Mouse (Mus musculus): Measurements from ENCODE around the gene Naa38. TPM values are rescaled to one million over a fixed set of nuclear protein-coding genes. Genes with fewer than 3 reads are reported as not detected.

The Naa38 gene
- 100 to 1,000 TPM in 1 of 2 experiments, 10 to 100 TPM in 1; 99.3 to 111 TPM for total RNA-seq (2021)
- long read RNA-seq, experiment 1, transcript Naa38-202 (2 exons, 404 nt): major isoform, 9 of 13 reads
- long read RNA-seq, experiment 1, partial matches to known transcripts: 0 of 13 reads
- long read RNA-seq, experiment 1, other reads (novel, unspliced or antisense): 0 of 13 reads
- long read RNA-seq, experiment 2, transcript Naa38-204 (3 exons, 671 nt): major isoform, 48 of 93 reads
- long read RNA-seq, experiment 2, transcript Naa38-202 (2 exons, 404 nt): minor isoform, 42 of 93 reads
- long read RNA-seq, experiment 2, partial matches to known transcripts: 0 of 93 reads
- long read RNA-seq, experiment 2, other reads (novel, unspliced or antisense): 3 of 93 reads

- DNase-seq (ENCODE audit: low spot score in 2 of 2): peak; percentile 89 to 94
Measured at GRCm38 (mm10) chr11:69395235-69395633, at the start of gene Naa38, which contains the start of gene Cyb5d1. Gene Naa38, plus strand, starts transcription at chr11:69395487. Gene Cyb5d1, minus strand, starts transcription at chr11:69395631.

GRCm38 (mm10) chr11:69346441-69346840, 48.8 kb upstream of the Naa38 start:
- DNase-seq (ENCODE audit: low spot score in 2 of 2): no peak

GRCm38 (mm10) chr11:69356544-69356943, 38.7 kb upstream of the Naa38 start:
- DNase-seq (ENCODE audit: low spot score in 2 of 2): no peak

- no peak for DNase-seq (ENCODE audit: low spot score in 2 of 2)
Measured at GRCm38 (mm10) chr11:69357690-69358089, 37.6 kb upstream of the Naa38 start.

GRCm38 (mm10) chr11:69362021-69362420, 33.3 kb upstream of the Naa38 start:
- no peak for DNase-seq (ENCODE audit: low spot score in 2 of 2)

DNA sequence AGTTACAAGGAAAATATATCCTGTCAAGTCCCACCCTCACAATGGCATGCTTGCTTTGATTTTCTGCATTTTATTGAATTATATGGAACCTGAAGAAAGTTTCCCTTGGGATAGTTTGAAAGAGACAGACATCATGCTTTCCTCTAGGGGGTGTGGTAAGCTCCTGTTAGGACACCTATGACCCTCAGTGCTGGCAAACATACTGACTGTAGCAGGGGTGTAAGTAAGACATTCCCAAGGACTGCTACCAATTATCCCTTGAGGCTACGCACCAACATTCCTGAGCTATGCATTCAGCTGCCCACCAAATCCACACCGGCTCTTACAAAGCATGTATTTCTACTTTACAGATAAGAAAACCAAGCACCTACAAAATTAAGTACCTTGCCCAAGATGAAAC, 32.8 kb upstream of the Naa38 start:
- no peak for DNase-seq (ENCODE audit: low spot score in 2 of 2)

GRCm38 (mm10) chr11:69364376-69364775, 30.9 kb upstream of the Naa38 start:
- no peak for DNase-seq (ENCODE audit: low spot score in 2 of 2)

DNA sequence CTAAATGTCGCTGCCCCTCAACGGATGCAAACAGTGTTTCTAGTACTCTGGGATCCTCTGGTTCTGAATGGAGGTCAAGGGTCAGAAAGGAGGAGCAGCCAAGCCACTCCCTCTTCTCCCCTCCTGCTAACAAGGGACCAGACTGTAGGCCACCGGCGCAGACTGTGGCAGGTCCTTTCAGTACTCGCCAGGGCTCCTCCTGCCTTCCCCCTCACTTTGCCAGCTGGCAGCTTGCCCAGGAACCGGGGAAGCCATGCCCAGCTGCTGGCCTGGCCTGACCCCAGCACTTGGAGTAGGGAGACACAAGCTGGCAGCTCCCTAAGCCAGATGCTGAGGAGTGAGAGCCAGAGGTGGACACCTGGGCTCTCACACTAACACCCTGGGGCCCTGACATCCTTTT, 30.4 kb upstream of the Naa38 start:
- DNase-seq (ENCODE audit: low spot score in 2 of 2): peak; percentile 92 to 94

GRCm38 (mm10) chr11:69365722-69366121, 29.6 kb upstream of the Naa38 start:
- no peak for DNase-seq (ENCODE audit: low spot score in 2 of 2)

GRCm38 (mm10) chr11:69366157-69366854, 29.0 kb upstream of the Naa38 start:
- peak; percentile 92 to 96 for DNase-seq (ENCODE audit: low spot score in 2 of 2)

DNA sequence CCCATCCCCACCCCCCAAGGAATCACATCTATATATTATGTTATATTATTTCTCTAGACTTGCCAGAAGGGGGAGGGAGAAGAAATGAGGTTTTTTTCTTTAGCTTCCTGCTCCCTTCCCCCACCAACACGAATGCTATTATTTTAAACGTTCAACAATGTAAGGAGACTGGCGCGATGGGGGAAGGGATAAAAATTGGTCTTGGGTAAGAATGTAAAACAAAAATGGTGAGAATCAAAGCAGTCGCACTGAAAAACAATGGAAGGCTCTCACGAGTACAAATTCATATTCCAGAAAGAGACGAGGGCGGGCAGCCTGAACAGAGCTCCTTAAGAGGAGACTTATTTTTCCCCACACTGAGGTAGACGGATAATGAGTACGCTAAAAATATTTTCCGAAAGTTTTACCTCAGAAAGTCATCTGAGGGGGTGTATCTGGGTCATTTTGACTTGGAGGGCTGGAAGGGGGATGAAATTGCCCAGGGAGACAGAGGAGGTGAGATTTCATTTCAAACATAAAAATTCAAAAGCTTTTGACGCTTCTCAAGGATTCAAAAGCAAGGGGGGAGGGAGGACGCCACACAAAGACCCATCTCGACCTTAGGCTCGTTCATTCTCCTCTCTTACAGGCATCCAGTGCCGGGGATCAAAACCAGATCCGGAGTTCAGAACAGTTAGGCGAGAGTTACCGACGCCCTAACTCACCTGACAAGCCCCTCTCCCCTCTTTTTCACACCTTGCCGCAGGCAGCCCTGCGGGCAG, 28.3 kb upstream of the Naa38 start:
- DNase-seq (ENCODE audit: low spot score in 2 of 2): peak in 1 of 2 experiments; percentile 60

GRCm38 (mm10) chr11:69367616-69368355, 27.5 kb upstream of the Naa38 start:
- no peak for DNase-seq (ENCODE audit: low spot score in 2 of 2)

GRCm38 (mm10) chr11:69368356-69369214, 26.7 kb upstream of the Naa38 start:
- DNase-seq (ENCODE audit: low spot score in 2 of 2): no peak

- DNase-seq (ENCODE audit: low spot score in 2 of 2): no peak
Measured at GRCm38 (mm10) chr11:69369215-69369989, 25.9 kb upstream of the Naa38 start, which contains the start of gene Chd3. Gene Chd3, minus strand, starts transcription at chr11:69369406.

- no peak for DNase-seq (ENCODE audit: low spot score in 2 of 2)
Measured at GRCm38 (mm10) chr11:69369990-69370816, 25.1 kb upstream of the Naa38 start.

DNA sequence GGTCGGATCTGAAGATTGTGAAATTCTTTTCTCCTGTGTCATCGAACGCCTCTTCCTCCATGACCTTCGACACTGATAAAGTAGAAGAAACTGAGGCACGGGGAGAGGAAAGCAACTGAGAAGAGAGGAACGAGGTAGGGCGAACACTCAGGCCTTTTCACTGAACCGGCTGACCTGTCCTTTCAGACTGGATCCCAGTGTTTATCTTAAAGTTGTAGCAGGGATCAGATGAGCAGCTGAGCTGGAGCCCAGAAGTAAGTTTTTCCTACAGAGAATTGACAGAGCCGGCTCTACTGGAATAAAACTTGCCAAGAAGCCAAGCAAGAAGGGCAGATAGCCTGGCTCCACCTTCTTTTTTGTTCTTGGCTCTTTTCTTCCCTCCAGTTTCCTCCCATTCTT, 24.5 kb upstream of the Naa38 start:
- DNase-seq (ENCODE audit: low spot score in 2 of 2): no peak

- DNase-seq (ENCODE audit: low spot score in 2 of 2): no peak
Measured at GRCm38 (mm10) chr11:69371601-69372000, 23.7 kb upstream of the Naa38 start.

DNA sequence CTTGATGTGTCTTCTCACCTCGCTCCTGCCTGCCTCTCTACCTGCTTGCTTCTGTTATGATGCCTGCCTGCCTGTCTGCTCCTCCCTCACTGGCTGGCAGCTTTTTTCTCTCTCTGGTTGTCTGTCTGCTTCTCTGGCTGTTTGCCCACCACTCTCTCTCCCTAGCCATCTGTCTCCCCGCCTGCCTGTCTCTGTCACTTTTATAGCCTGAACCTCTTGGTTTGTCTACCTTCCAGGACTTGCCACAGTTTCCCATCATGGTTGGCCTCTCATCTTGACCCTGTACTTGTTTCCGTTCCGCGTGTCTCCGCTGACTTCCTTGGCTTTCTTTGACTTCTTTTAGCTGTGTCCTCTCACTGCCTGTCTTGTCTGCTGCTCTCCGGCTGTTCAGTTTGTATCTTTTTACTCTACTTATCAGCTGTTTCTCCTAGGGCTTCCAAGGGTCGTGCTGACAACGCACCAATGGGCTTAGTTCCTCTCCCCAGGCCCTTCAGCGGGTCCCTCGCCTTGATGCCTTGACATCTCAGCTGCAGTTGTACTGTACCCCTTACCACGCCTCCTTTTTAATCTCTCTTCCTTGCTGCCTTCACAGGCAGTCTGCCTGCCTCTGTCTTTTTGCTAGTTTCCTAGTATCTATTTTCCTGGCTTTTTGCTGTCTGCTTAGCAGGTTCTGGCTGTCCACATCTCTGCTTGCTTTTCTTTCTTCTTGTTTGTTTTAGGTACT, 23.1 kb upstream of the Naa38 start:
- DNase-seq (ENCODE audit: low spot score in 2 of 2): peak; percentile 82 to 92

All from layer of hippocampus, postnatal 14 days (tissue).